Mouse (Mus musculus) heart, adult 8-10 months (tissue): ENCODE results near the gene Cyp21a1. TPM values are rescaled to one million over a fixed set of nuclear protein-coding genes. Genes with fewer than 3 reads are reported as not detected.
"Not testable (repeated sequence)": the region's sequence is repeated elsewhere in the genome, so short reads cannot be mapped to it uniquely, and the experiment has no call there.

Experiments
- DNase-seq: peaks from one replicate; pipeline ENCODE4 v3.0.0; 2022; ENCODE audit warnings: low spot score
- microRNA-seq: library from miRNA; unstranded; fragments of <30 nt; microRNA quantifications from one replicate; pipeline ENCODE4 v1.2.0, GENCODE M21; 2022
- total RNA-seq, 4 experiments: library from RNA; stranded (reverse); gene quantifications; 2 replicates each; pipeline ENCODE4 v1.2.4; 2022

Cyp21a1 gene
- total RNA-seq, 4 experiments from 2014 or later = 0.35 TPM; not detected in 3

GRCm38 (mm10) chr17:34804871-34805562 is 656 bp upstream of the Cyp21a1 start:
- no peak for DNase-seq

GRCm38 (mm10) chr17:34803367-34803766 is 994 bp downstream of the Cyp21a1 start:
- DNase-seq = not testable (repeated sequence)

GRCm38 (mm10) chr17:34802756-34803155 is 1.6 kb downstream of the Cyp21a1 start:
- DNase-seq = not testable (repeated sequence)

DNA sequence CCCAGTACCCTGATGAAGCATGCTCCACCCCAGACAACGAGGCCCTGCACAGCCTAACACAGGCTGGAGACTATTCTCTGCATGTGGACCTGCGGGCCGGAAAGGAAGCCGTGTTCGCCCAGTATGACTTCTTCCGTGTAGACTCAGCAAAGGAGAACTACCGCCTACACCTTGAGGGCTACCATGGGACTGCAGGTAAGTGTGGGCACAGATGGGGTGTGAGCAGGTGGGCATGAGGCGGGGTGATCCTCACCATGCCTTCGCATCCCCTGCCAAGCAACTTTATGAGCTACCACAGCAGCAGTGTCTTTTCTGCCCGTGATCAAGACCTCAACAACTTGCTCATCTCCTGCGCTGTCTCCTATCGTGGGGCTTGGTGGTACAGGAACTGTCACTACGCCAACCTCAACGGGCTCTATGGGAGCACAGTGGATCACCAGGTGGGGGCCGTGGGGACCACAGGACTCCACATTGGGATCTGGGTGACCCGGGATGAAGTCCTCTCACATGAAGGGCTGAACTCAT is 3.5 kb downstream of the Cyp21a1 start:
- not testable (repeated sequence) for DNase-seq

GRCm38 (mm10) chr17:34799531-34799925 is 4.8 kb downstream of the Cyp21a1 start:
- no peak for DNase-seq

DNA sequence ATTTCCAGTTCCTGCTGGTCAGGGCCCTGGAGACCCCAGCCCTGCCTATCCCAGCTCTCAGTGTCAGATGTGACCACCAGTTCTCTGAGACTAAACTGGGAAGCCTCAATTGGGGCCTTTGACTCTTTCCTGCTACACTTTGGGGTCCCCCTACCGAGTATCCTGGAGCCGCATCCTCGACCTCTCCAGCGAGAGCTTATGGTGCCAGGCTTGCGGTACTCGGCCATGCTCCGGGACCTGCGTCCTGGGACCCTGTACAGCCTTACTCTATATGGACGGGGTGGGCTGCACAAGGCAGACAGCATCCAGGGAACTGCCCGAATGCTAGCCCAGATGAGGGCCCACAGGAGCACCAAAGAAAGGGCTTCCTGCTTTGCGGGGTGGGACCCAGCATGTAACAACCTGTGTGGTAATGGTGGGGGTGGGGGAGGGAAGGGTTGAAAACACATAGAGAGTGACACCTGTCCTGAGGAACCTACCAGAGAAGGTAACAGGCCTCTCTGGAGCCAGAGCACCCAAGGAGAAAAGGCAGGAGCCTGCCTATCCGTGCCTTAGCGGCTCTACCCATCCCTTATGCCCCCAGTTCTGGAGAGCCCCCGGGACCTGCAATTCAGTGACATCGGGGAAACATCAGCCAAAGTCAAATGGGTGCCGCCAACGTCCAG is 5.4 kb downstream of the Cyp21a1 start:
- DNase-seq = no peak

- DNase-seq = not testable (repeated sequence)
Observed at GRCm38 (mm10) chr17:34798071-34798470, 6.3 kb downstream of the Cyp21a1 start.

- DNase-seq = not testable (repeated sequence)
Observed at GRCm38 (mm10) chr17:34797211-34797995, 7.0 kb downstream of the Cyp21a1 start.

DNA sequence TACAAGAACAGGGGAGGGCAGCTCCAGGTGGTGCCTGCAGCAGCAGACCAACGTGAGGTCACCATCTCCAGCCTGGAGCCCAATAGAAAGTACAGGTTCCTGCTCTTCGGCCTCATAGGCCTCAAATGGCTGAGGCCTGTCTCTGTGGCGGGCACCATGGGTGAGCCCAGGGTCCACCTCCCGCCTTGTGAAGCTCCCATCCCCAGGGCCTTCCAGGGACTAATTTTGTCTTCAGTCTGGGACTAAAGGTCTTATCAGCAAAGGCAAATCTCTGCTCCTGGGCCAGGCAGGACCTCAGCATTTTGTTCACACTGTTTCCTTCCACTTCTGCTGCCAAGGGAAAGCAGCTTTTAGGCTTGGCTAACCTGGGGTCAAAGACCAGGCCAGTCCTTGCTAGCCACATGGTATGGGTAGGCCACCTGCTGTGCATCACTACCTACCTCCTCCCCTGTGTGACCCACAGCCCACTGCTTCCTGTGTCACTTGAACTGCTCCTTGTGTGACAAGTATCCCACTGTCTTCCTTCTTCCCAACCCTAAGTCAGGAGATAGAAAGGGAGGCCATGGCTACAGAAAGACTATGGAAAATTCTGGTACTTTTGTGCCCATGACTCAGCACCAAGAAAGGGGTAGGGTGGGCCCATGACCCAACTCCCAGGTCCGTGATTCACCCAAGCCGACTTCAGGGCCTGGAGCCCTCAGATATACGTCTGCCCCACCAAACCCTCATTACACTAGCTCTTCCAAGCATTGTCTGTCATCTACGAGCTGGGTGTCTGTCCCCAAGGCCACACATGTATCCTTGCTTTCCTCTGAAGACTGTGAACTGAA is 7.8 kb downstream of the Cyp21a1 start:
- DNase-seq = no peak

DNA sequence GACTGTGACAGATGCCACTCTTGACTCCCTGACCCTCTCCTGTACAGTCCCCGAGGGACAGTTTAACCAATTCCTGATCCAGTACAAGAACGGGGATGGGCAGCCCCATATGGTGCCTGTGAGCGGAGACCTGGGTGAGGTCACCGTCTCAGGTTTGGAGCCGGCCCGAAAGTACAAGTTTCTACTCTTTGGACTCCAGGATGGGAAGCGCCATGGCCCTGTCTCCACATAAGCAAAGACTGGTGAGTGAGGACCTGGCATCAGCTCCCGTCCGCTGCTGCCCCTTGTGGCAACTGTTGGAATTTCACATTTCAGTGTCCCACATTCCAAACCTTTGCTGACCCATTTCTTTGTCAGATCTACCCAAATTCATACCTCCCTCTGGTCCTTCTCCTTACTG is 8.7 kb downstream of the Cyp21a1 start:
- DNase-seq = peak; percentile 9

GRCm38 (mm10) chr17:34795016-34795415 is 9.3 kb downstream of the Cyp21a1 start:
- no peak for DNase-seq

- no peak for DNase-seq
Observed at GRCm38 (mm10) chr17:34777680-34778325, 26.6 kb downstream of the Cyp21a1 start.

DNA sequence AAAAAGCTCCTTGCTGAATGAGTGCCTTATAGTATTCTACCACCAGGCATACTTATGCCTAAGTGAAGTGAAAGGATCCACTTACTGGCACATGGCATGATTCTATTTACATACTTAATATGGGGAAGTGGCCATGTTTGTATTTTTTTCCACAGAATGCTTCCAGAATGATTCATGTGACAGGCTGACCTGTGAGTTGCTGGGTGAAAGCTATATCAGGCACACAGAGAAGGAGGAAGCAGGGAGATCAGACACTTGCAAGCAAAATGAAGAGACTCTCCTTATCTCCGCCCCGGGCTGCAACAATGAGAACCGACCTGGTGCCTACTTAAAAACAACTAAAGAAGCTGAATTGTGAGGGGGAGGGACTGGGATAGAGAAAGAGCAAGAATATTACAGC is 42.9 kb downstream of the Cyp21a1 start:
- no peak for DNase-seq

Small RNAs within 50 kb of the gene (microRNA-seq; reads per million reads assigned to microRNA genes)
- gene Gm27471 = not detected
- not detected for gene Mir6970
- 2.5 reads per million for gene Mir6971

Other genes with a start within 250 kb of the Cyp21a1 start
- 10 to 100 TPM; 25.7 to 32.7 (median 28.6) TPM for gene Notch4, start 240.3 kb downstream of the Cyp21a1 start, total RNA-seq
- 1 to 10 TPM; 2.0 to 4.5 (median 3.1) TPM for gene Gpsm3, start 214.8 kb downstream of the Cyp21a1 start, total RNA-seq
- gene Pbx2, start 213.3 kb downstream of the Cyp21a1 start, total RNA-seq = 10 to 100 TPM; 16.0 to 20.6 (median 17.6) TPM
- gene Ager, start 206.7 kb downstream of the Cyp21a1 start, total RNA-seq = under 1 TPM in 2 of 4 experiments, not detected in 2; 0.14 to 0.16 TPM
- 10 to 100 TPM; 37.4 to 42.5 (median 39.1) TPM for gene Rnf5, start 200.9 kb downstream of the Cyp21a1 start, total RNA-seq
- 10 to 100 TPM; 66.5 to 78.4 (median 73.4) TPM for gene Agpat1, start 200.3 kb downstream of the Cyp21a1 start, total RNA-seq
- 1 to 10 TPM in 3 of 4 experiments, under 1 TPM in 1; 0.94 to 1.3 (median 1.0) TPM for gene Egfl8, start 188.6 kb downstream of the Cyp21a1 start, total RNA-seq
- gene Ppt2, start 176.1 kb downstream of the Cyp21a1 start, total RNA-seq = 10 to 100 TPM; 48.1 to 68.8 (median 59.5) TPM
- 1 to 10 TPM in 3 of 4 experiments, under 1 TPM in 1; 0.92 to 1.4 (median 1.1) TPM for gene Prrt1, start 175.0 kb downstream of the Cyp21a1 start, total RNA-seq
- 1 to 10 TPM; 6.9 to 9.7 (median 8.6) TPM for gene Fkbpl, start 159.8 kb downstream of the Cyp21a1 start, total RNA-seq
- 10 to 100 TPM; 14.4 to 19.9 (median 16.0) TPM for gene Atf6b, start 157.4 kb downstream of the Cyp21a1 start, total RNA-seq
- 10 to 100 TPM; 22.4 to 34.3 (median 32.2) TPM for gene Tnxb, start 134.0 kb downstream of the Cyp21a1 start, total RNA-seq
- gene C4b, start 60.7 kb downstream of the Cyp21a1 start, total RNA-seq = 10 to 100 TPM; 14.3 to 71.5 (median 21.2) TPM
- gene Stk19, start 32.4 kb upstream of the Cyp21a1 start, total RNA-seq = 10 to 100 TPM in 2 of 4 experiments, 1 to 10 TPM in 2; 8.2 to 14.6 (median 9.5) TPM
- gene Dxo, start 32.5 kb upstream of the Cyp21a1 start, total RNA-seq = 10 to 100 TPM; 10.6 to 15.9 (median 11.5) TPM
- 10 to 100 TPM; 21.8 to 29.1 (median 25.8) TPM for gene Skiv2l, start 45.6 kb upstream of the Cyp21a1 start, total RNA-seq
- 10 to 100 TPM; 16.6 to 17.9 (median 16.7) TPM for gene Nelfe, start 45.8 kb upstream of the Cyp21a1 start, total RNA-seq
- 1 to 10 TPM; 2.2 to 8.5 (median 4.5) TPM for gene Cfb, start 58.0 kb upstream of the Cyp21a1 start, total RNA-seq
- 1 to 10 TPM; 8.5 to 9.9 (median 9.1) TPM for gene Zbtb12, start 74.9 kb upstream of the Cyp21a1 start, total RNA-seq
- not detected for gene Gm20547, start 77.5 kb upstream of the Cyp21a1 start, total RNA-seq
- 1 to 10 TPM; 1.8 to 4.1 (median 3.0) TPM for gene C2, start 93.7 kb upstream of the Cyp21a1 start, total RNA-seq
- gene Ehmt2, start 93.9 kb upstream of the Cyp21a1 start, total RNA-seq = 10 to 100 TPM; 41.5 to 45.8 (median 42.4) TPM
- gene Slc44a4, start 109.9 kb upstream of the Cyp21a1 start, total RNA-seq = not detected
- 10 to 100 TPM; 13.0 to 16.1 (median 14.4) TPM for gene Neu1, start 126.7 kb upstream of the Cyp21a1 start, total RNA-seq
- 1 to 10 TPM; 1.4 to 5.5 (median 2.6) TPM for gene Hspa1b, start 154.7 kb upstream of the Cyp21a1 start, total RNA-seq
- not detected for gene Gm20481, start 165.4 kb upstream of the Cyp21a1 start, total RNA-seq
- gene Hspa1a, start 167.6 kb upstream of the Cyp21a1 start, total RNA-seq = 1 to 10 TPM; 1.8 to 7.5 (median 3.6) TPM
- 10 to 100 TPM in 2 of 4 experiments, 1 to 10 TPM in 2; 8.7 to 13.3 (median 11.0) TPM for gene Hspa1l, start 168.1 kb upstream of the Cyp21a1 start, total RNA-seq
- 10 to 100 TPM; 17.5 to 21.7 (median 17.9) TPM for gene Lsm2, start 177.3 kb upstream of the Cyp21a1 start, total RNA-seq
- 10 to 100 TPM; 28.3 to 31.4 (median 29.3) TPM for gene Vars, start 196.4 kb upstream of the Cyp21a1 start, total RNA-seq
- 10 to 100 TPM; 12.0 to 18.5 (median 16.6) TPM for gene Vwa7, start 212.0 kb upstream of the Cyp21a1 start, total RNA-seq
- gene Sapcd1, start 223.5 kb upstream of the Cyp21a1 start, total RNA-seq = not detected
- gene Msh5, start 242.2 kb upstream of the Cyp21a1 start, total RNA-seq = under 1 TPM in 2 of 4 experiments, not detected in 2; 0.33 to 0.56 TPM
- 10 to 100 TPM; 21.6 to 33.8 (median 30.0) TPM for gene Clic1, start 245.4 kb upstream of the Cyp21a1 start, total RNA-seq